ENCODE assay signal across 14 mouse cellular contexts in genomic region chr6:30671696-30672095, GRCm38 (mm10). TPM values are rescaled to one million over a fixed set of nuclear protein-coding genes. Genes with fewer than 3 reads are reported as not detected.
DNase-seq lines count a peak whose midpoint lies in the region; ATAC-seq lines count a peak whose summit lies in the region.
"Had no signal": no experiment of that assay in that cellular context is flagged by ENCODE, and none has a peak within 500 bp of the region (broad histone marks: within the 10 kb centered on the region; RNA-seq: fewer than 3 reads in every experiment).

No protein-coding gene starts in this region.

- peaks cover 39% of the 10 kb centered on the region for H3K4me1 ChIP-seq in kidney, embryonic 14.5 days (ENCODE audit: control insufficient read depth, insufficient read depth, low read length)
- H3K4me1 ChIP-seq in embryonic facial prominence, embryonic 10.5 days = peaks cover 89% of the 10 kb centered on the region
- H3K4me1 ChIP-seq in limb, embryonic 12.5 days (replicated peaks) = peaks cover 83% of the 10 kb centered on the region

- H3K36me3 ChIP-seq in kidney, embryonic 14.5 days (ENCODE audit: control insufficient read depth, insufficient read depth, low read length) = no peaks in the 10 kb centered on the region
- H3K36me3 ChIP-seq in embryonic facial prominence, embryonic 10.5 days (replicated peaks) = no peaks in the 10 kb centered on the region
- no peaks in the 10 kb centered on the region for H3K36me3 ChIP-seq in limb, embryonic 12.5 days
- H3K36me3 ChIP-seq: hindbrain, embryonic 15.5 days had no signal

- no peak for DNase-seq in kidney, adult 18-20 months
- DNase-seq in embryonic facial prominence, embryonic 10.5 days (ENCODE audit: low spot score) = no peak
- DNase-seq in layer of hippocampus, postnatal 36 days = no peak
- DNase-seq: adrenal gland, postnatal 25 days; cerebellum, adult 18-20 months; kidney, postnatal 25 days had no signal

- H3K4me3 ChIP-seq in kidney, embryonic 14.5 days (ENCODE audit: low read length) = no peak overlapping the region
- H3K4me3 ChIP-seq in embryonic facial prominence, embryonic 10.5 days = no peak overlapping the region
- no peak overlapping the region for H3K4me3 ChIP-seq in limb, embryonic 12.5 days (replicated peaks)
- H3K4me3 ChIP-seq: hindbrain, embryonic 15.5 days had no signal

- no peak for ATAC-seq in kidney, embryonic 14.5 days (ENCODE audit: low FRiP score, low TSS enrichment)
- ATAC-seq in CD4-positive, CD25-positive, alpha-beta regulatory T cell, adult 4 months = peak; percentile 43
- ATAC-seq in limb, embryonic 12.5 days (ENCODE audit: insufficient number of reproducible peaks, insufficient read depth, low FRiP score, low TSS enrichment, low read depth) = no peak
- ATAC-seq in megakaryocyte-erythroid progenitor cell, adult 5-6 weeks (replicated peaks; ENCODE audit: low FRiP score, low TSS enrichment, poor library complexity, severe bottlenecking) = no peak

- H3K4me2 ChIP-seq in kidney, embryonic 14.5 days (replicated peaks; ENCODE audit: low read depth, low read length) = no peak overlapping the region
- no peak overlapping the region for H3K4me2 ChIP-seq in limb, embryonic 12.5 days
- H3K4me2 ChIP-seq: hindbrain, embryonic 15.5 days had no signal

- peak overlapping the region; percentile 6; the same call in 1 of the 2 replicates for H3K27ac ChIP-seq in kidney, embryonic 14.5 days (ENCODE audit: low read depth, low read length)
- H3K27ac ChIP-seq in embryonic facial prominence, embryonic 10.5 days (replicated peaks) = peak overlapping the region; percentile 93
- H3K27ac ChIP-seq in limb, embryonic 12.5 days = peak overlapping the region; percentile 76
- H3K27ac ChIP-seq: hindbrain, embryonic 15.5 days; liver, embryonic 14.5 days had no signal

- H3K9me3 ChIP-seq in kidney, embryonic 14.5 days (ENCODE audit: control insufficient read depth, low read length) = no peaks in the 10 kb centered on the region
- H3K9me3 ChIP-seq in embryonic facial prominence, embryonic 10.5 days = no peaks in the 10 kb centered on the region
- no peaks in the 10 kb centered on the region for H3K9me3 ChIP-seq in limb, embryonic 12.5 days
- H3K9me3 ChIP-seq: hindbrain, embryonic 15.5 days had no signal

- H3K27me3 ChIP-seq in kidney, embryonic 14.5 days (ENCODE audit: control insufficient read depth, insufficient read depth, low read length) = no peaks in the 10 kb centered on the region
- H3K27me3 ChIP-seq in embryonic facial prominence, embryonic 10.5 days (replicated peaks; ENCODE audit: low read depth, poor library complexity, severe bottlenecking) = no peaks in the 10 kb centered on the region; the same call in 1 of the 2 replicates
- H3K27me3 ChIP-seq in limb, embryonic 12.5 days = no peaks in the 10 kb centered on the region
- H3K27me3 ChIP-seq: hindbrain, embryonic 15.5 days had no signal

- 78% methylated on average over 5 of the region's 5 CpGs for WGBS in kidney, embryonic 14.5 days
- 85% methylated on average over 5 of the region's 5 CpGs for WGBS in embryonic facial prominence, embryonic 10.5 days
- 47% methylated on average over 5 of the region's 5 CpGs for WGBS in limb, embryonic 12.5 days

- no peak overlapping the region for H3K9ac ChIP-seq in kidney, embryonic 14.5 days (ENCODE audit: low read depth, low read length)
- 0 out of 2 replicates have a peak overlapping the region, but pooled peaks have one; percentile 18 for H3K9ac ChIP-seq in limb, embryonic 12.5 days (replicated peaks)
- H3K9ac ChIP-seq: hindbrain, embryonic 15.5 days; liver, embryonic 14.5 days had no signal

RNA-seq across cellular contexts. Expression of gene Cep41, which starts 21.9 kb away (rescaled TPM):
- polyA plus RNA-seq in kidney, embryonic 14.5 days (2014; fragmentation: Nextera tagmentation; extraction: Ambion mirVana) = 31.2 and 31.8 TPM in 2 replicates
- polyA plus RNA-seq in CD4-positive, CD25-positive, alpha-beta regulatory T cell, adult 4 months (2017; shearing (Covaris generic)) = 10 to 100 TPM; 11.3 to 12.6 TPM
- polyA plus RNA-seq in embryonic facial prominence, embryonic 10.5 days (2016; fragmentation: Nextera tagmentation; extraction: Ambion mirVana) = 17.7 and 17.9 TPM in 2 replicates
- polyA plus RNA-seq in limb, embryonic 12.5 days (2016; fragmentation: Nextera tagmentation; extraction: Ambion mirVana) = 51.1 and 53.5 TPM in 2 replicates
- total RNA-seq in layer of hippocampus, postnatal 36 days (2021) = 1 to 10 TPM; 6.7 to 6.8 TPM
- total RNA-seq in megakaryocyte-erythroid progenitor cell, adult 5-6 weeks (2014; fragmentation: Nextera tagmentation) = 17.9 and 22.2 TPM in 2 replicates
- total RNA-seq in megakaryocyte-erythroid progenitor cell, adult 5-6 weeks (2017) = 11.7 and 12.0 TPM in 2 replicates

RNA-seq across cellular contexts. Expression of gene Cpa1, which starts 32.7 kb away (rescaled TPM):
- 1.8 and 2.0 TPM in 2 replicates for polyA plus RNA-seq in kidney, embryonic 14.5 days (2014; fragmentation: Nextera tagmentation; extraction: Ambion mirVana)
- polyA plus RNA-seq in CD4-positive, CD25-positive, alpha-beta regulatory T cell, adult 4 months (2017; shearing (Covaris generic)) = not detected
- polyA plus RNA-seq in embryonic facial prominence, embryonic 10.5 days (2016; fragmentation: Nextera tagmentation; extraction: Ambion mirVana) = 0.26 and 0.34 TPM in 2 replicates
- polyA plus RNA-seq in limb, embryonic 12.5 days (2016; fragmentation: Nextera tagmentation; extraction: Ambion mirVana) = 0.40 and 0.64 TPM in 2 replicates
- not detected for total RNA-seq in layer of hippocampus, postnatal 36 days (2021)
- not detected in 2 replicates for total RNA-seq in megakaryocyte-erythroid progenitor cell, adult 5-6 weeks (2014; fragmentation: Nextera tagmentation)
- not detected in 2 replicates for total RNA-seq in megakaryocyte-erythroid progenitor cell, adult 5-6 weeks (2017)
- total RNA-seq: adrenal gland, postnatal 25 days; layer of hippocampus, postnatal 25 days had no signal
- polyA plus RNA-seq: neural tube, embryonic 11.5 days had no signal

RNA-seq across cellular contexts. Expression of gene Mest, which starts 51.7 kb away (rescaled TPM):
- 2,297 and 2,617 TPM in 2 replicates for polyA plus RNA-seq in kidney, embryonic 14.5 days (2014; fragmentation: Nextera tagmentation; extraction: Ambion mirVana)
- polyA plus RNA-seq in CD4-positive, CD25-positive, alpha-beta regulatory T cell, adult 4 months (2017; shearing (Covaris generic)) = 1 to 10 TPM; 1.2 to 1.6 TPM
- polyA plus RNA-seq in embryonic facial prominence, embryonic 10.5 days (2016; fragmentation: Nextera tagmentation; extraction: Ambion mirVana) = 1,878 and 2,201 TPM in 2 replicates
- polyA plus RNA-seq in limb, embryonic 12.5 days (2016; fragmentation: Nextera tagmentation; extraction: Ambion mirVana) = 1,412 and 1,630 TPM in 2 replicates
- total RNA-seq in layer of hippocampus, postnatal 36 days (2021) = 10 to 100 TPM; 48.4 to 52.7 TPM
- not detected in 2 replicates for total RNA-seq in megakaryocyte-erythroid progenitor cell, adult 5-6 weeks (2014; fragmentation: Nextera tagmentation)
- 0.94 TPM in 1 of 2 replicates, not detected in the other for total RNA-seq in megakaryocyte-erythroid progenitor cell, adult 5-6 weeks (2017)

Comparison
In these comparisons a context has a peak if more than half of its experiments do, and no peak if none do; other contexts are left out.
1. H3K27ac ChIP-seq: peak in every context shown above with its lines; median percentile 93 in embryonic facial prominence, embryonic 10.5 days; 76 in limb, embryonic 12.5 days; 6 in kidney, embryonic 14.5 days.
2. RNA of gene Mest, which starts 51.7 kb away (polyA plus RNA-seq): 2,297 to 2,617 TPM in kidney, embryonic 14.5 days, 1,878 to 2,201 TPM in embryonic facial prominence, embryonic 10.5 days and 1,412 to 1,630 TPM in limb, embryonic 12.5 days; 1.2 to 1.6 TPM in CD4-positive, CD25-positive, alpha-beta regulatory T cell, adult 4 months; every median in the first group is over 100 times any median in the second.